ENCODE assay signal across 8 mouse cellular contexts in the genomic region with DNA sequence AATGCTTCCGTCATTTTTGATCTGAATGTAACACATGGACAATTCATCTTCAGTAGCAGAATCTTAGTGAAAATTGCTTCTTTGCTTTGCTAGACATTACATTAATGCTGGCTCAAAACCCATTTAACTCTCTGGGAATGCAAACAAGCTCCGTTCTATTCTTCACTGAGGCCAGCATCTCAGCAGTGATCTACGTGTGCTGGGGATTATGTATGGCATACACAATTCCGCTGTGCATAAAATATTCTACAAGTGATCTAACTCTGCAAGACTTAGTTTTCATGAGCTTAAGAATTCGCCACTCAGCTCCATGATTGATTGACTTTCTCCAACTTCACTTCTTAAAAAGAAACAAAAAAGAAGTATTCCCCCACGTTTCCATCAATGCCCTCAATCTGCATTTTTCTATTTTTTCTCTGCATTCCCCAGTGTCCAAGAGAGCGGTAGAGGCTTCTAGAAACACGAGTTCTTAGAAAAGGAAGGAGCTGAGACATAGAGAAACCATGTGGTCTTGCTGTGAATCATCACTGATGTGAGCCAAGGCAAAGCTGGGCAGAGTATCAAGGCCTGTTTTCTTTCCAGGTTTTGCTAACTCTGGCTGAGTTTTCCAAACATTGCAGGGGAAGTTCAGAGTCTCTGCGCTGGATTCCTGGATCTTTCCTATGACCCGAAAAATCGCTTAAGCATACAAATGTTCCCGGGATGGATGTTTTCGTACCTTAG. TPM values are rescaled to one million over a fixed set of nuclear protein-coding genes. Genes with fewer than 3 reads are reported as not detected.
A peak's percentile ranks its signal among the peaks of the same experiment; 100 is the strongest.
DNase-seq lines count a peak whose midpoint lies in the region; ATAC-seq and TF ChIP-seq lines count a peak whose summit lies in the region.

No protein-coding gene starts in this region.

- H3K4me1 ChIP-seq in liver, postnatal 0 days (ENCODE audit: insufficient read depth) = no peaks in the 10 kb centered on the region

- POLR2A ChIA-PET in Patski (lab: Charles Lee) = interaction anchor here (0.8 kb wide), 1 partner anchor 96 kb away, joined by 3 read pairs; no protein-coding TSS in a partner anchor

- H3K4me2 ChIP-seq in liver, postnatal 0 days (ENCODE audit: low read depth, low read length) = no peak overlapping the region

- TF ChIP-seq EP300 in liver, postnatal 0 days (IDR thresholded peaks at IDR 0.05; ENCODE audit: low read depth) = no peak

- H3K27ac ChIP-seq in liver, postnatal 0 days (ENCODE audit: low read depth) = no peak overlapping the region

- DNase-seq in Patski (ENCODE audit: low read depth, low spot score) = peak; percentile 73
- peak; percentile 70 to 71 for DNase-seq in adrenal gland, postnatal 36 days
- peak; percentile 64 to 90 for DNase-seq in frontal cortex, adult 2 months (ENCODE audit: extremely low spot score in 1 of 2, low spot score in 1 of 2)
- DNase-seq in induced T-regulatory cell, adult 2 months (ENCODE audit: low read depth) = peak; percentile 25
- peak; percentile 70 to 75 for DNase-seq in left cerebral cortex, adult 18-20 months (ENCODE audit: low spot score in 2 of 2)
- DNase-seq in ovary, postnatal 14 days (ENCODE audit: low spot score) = peak; percentile 77
- DNase-seq in liver, postnatal 0 days = no peak
- DNase-seq in thymus, postnatal 0 days (ENCODE audit: low spot score) = no peak

- WGBS in liver, postnatal 0 days (ENCODE audit: insufficient replicate concordance) = 74% methylated on average over 13 of the region's 13 CpGs

- H3K9ac ChIP-seq in liver, postnatal 0 days (replicated peaks) = no peak overlapping the region

- H3K4me3 ChIP-seq in liver, postnatal 0 days (ENCODE audit: low read depth, low read length) = no peak overlapping the region

- no peaks in the 10 kb centered on the region for H3K27me3 ChIP-seq in Patski
- H3K27me3 ChIP-seq in liver, postnatal 0 days (ENCODE audit: insufficient read depth, low read length) = no peaks in the 10 kb centered on the region

- in situ Hi-C loops in Patski (cut with MboI; ENCODE audit: low pct_unique_long_range_greater_than_20kb) = no loop called here

- CTCF ChIA-PET in Patski (lab: Charles Lee) = interaction anchor here (0.7 to 2.5 kb wide), 5 partner anchors 11 to 93 kb away, joined by 3 to 9 read pairs (median 3); no protein-coding TSS in a partner anchor

- no peaks in the 10 kb centered on the region for H3K9me3 ChIP-seq in liver, postnatal 0 days (ENCODE audit: low read length)

- ATAC-seq in Patski = peak; percentile 71
- no peak for ATAC-seq in liver, postnatal 0 days

- TF ChIP-seq CTCF in Patski (IDR thresholded peaks at IDR 0.05) = no peak
- TF ChIP-seq CTCF in liver, postnatal 0 days (IDR thresholded peaks at IDR 0.05; ENCODE audit: low read depth) = no peak

- no peaks in the 10 kb centered on the region for H3K36me3 ChIP-seq in liver, postnatal 0 days (replicated peaks; ENCODE audit: insufficient read depth, low read length)

RNA-seq across cellular contexts. Expression of a gene that starts 16.6 kb away (rescaled TPM):
- polyA plus RNA-seq in Patski (2021) = not detected
- 1 to 10 TPM; 2.5 to 4.7 TPM for total RNA-seq in adrenal gland, postnatal 36 days (2021)
- polyA plus RNA-seq in frontal cortex, adult 2 months (2012; rRNA removed) = 1.8 and 1.9 TPM in 2 replicates
- total RNA-seq in left cerebral cortex, adult 18-20 months (2021) = 1 to 10 TPM; 1.7 to 2.5 TPM
- polyA plus RNA-seq in liver, postnatal 0 days (2015; fragmentation: Nextera tagmentation; extraction: Ambion mirVana) = 3.7 and 5.2 TPM in 2 replicates
- 2.2 and 3.1 TPM in 2 replicates for polyA plus RNA-seq in thymus, postnatal 0 days (2015; fragmentation: Nextera tagmentation; extraction: Ambion mirVana)

Comparison
In these comparisons a context has a peak if more than half of its experiments do, and no peak if none do; other contexts are left out.
1. DNase-seq: peak in Patski (single experiment), adrenal gland, postnatal 36 days (2 of 2), frontal cortex, adult 2 months (2 of 2), induced T-regulatory cell, adult 2 months (single experiment), left cerebral cortex, adult 18-20 months (2 of 2) and ovary, postnatal 14 days (single experiment); none in liver, postnatal 0 days (single experiment) and thymus, postnatal 0 days (single experiment).